Mouse (Mus musculus) cerebellum, postnatal 10 days (tissue): ENCODE data around the gene Rpusd1.

Experiments
- DNase-seq, 2 experiments: peaks; one replicate each; pipeline ENCODE4 v3.0.0; 2021; ENCODE audit warnings: mixed read lengths in 2 of 2

Gene Rpusd1

DNA sequence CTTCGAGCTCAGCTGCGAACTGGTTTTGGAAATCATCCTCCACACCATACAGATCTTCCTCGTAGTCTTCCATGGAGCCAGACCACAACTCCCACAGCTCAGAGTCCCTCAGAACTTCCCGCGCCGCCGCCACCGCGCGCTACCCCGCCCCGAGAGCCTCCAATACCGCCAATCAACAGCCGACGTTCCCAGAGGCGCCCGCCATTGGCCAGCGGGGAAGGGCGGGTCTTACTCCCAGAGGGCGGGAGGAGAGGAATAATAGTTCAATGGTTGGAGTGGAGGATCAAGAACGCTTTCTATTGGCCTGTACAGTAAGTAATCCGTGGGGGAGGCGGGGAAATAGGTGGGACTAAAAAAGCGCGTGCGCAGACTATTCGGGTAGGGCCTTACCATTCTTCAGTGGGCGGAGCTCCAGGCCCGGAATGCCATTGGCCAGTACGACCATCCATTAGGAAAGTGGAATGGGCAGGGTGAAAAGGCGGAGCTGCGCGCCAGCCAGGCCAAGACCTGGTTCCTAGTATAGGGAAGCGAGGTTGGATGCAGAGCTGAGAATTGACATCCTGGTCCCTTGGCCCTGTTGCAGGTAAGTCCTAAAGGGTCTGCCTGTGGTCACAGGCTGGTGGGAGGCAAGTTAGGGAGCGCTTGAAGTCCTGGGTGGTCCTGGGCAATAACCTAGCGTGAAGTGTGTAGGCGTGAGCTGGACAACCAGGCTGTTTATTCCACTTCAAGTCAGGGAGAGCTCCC lies at the start of gene Rpusd1, which contains the start of gene Chtf18:
Rpusd1 (plus strand) TSS at position 406 of the 744 bp plus-strand sequence.
Chtf18 (minus strand) TSS at position 155 of the 744 bp plus-strand sequence.
- DNase-seq: peak; percentile 100

DNA sequence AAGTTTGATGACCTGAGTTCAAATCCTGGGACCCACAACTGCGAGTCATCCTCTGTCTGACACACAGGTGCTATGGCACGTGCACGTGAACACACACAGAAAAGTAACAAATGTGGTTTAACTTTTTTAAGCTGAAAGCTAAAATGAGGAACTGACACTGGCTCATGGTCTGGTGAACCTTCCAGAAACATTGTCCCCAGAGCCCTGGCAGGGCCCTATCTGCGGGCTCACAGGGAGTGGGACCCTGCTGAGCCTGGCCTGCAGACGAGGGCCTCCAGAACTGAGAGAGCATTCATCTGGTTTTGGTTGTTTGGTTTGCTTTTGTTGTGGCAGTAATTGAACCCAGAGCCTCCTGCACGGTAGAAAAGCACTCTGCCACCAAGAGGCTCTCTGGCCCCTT lies 49.5 kb upstream of the Rpusd1 start:
- no peak for DNase-seq

DNA sequence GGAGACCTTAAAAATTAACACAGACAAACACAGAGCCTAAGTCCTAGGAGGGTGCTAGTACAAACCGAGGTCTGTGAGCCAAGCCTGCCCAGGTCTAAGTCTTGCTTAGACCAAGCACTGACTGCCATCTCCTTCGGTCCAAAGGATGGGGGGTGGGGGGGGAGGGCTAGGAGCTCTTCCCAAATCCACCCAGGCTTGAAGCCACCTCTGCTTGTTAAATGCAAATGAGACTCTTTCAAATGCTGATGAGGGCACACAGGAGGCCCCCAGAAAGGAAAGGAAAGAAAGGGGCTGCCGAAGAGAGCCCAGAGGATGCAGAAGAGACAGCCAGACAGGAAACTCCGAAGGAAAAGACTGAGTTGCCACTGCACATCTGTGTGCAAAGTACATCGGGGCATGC lies 47.7 kb upstream of the Rpusd1 start:
- no peak for DNase-seq

DNA sequence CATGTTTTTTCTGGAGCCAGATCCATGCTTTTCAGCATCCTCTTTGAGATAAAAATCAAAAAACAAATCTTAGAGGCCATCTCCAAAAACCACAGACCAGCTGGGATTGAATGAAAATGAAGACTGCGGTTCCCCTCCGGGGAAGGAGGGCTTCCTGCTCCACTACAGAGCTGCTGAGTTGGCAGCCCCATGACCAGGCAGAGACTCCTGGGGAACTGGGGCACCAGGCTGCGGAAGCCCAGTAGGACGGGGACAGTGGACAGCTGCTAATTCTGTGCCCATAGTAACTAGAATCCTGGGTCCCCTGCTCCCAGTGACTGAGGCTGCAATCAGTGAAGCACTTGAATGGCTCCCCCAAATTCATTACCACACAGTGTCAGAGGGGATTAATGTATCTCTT lies 45.8 kb upstream of the Rpusd1 start:
- no peak for DNase-seq

DNA sequence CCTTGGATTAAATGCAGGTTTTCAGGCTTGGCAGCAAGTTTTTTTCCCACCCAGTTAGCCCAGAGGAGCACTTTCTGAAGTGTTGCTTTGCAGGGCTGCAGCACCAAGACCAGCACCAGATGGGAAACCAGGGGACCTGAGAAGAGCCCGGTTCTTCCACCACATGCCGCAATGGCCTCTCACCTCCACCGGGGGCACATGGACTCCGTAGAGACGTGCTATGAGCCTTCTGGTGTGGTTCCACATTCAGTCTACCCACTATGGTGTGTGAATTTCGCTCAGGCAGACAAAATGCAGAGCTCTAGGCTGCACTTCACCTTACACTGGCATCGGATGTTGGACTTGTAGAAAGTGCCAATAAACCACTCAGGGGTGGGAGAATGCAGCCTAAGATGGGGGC lies 41.1 kb upstream of the Rpusd1 start:
- peak; percentile 50 to 51 for DNase-seq

- DNase-seq: no peak
Observed at GRCm38 (mm10) chr17:25688922-25689321, 38.5 kb upstream of the Rpusd1 start.

- no peak for DNase-seq
Observed at GRCm38 (mm10) chr17:25696263-25696662, 31.2 kb upstream of the Rpusd1 start.

GRCm38 (mm10) chr17:25698446-25698845 lies 29.0 kb upstream of the Rpusd1 start:
- DNase-seq: peak; percentile 90 to 92

DNA sequence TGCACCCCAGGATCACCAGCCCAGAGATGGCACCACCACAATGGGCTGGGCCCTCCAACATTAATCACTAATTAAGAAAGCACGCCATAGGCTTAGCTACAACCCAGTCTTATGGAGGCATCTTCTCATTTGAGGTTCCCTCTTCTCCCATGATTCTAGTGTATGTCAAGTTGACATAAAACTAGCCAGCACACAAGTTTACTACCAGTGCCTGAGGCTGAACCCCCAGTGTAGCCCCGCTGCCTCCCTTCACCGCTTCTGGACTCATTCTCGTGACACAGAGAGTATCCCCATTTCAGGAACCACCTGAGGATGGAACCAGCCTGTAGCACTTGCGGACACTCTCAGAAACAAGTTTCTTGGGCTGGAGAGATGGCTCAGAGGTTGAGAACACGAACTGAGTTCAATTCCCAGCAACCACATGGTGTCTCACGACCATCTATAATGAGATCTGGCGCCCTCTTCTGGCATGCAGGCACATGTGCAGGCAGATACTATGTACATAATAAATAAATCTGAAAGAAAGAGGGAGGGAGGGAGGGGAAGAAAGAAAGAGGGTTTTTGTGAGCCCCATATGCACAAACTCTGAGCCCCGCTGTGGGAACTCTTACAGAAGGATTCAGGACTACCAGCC lies 26.5 kb upstream of the Rpusd1 start:
- DNase-seq: no peak

DNA sequence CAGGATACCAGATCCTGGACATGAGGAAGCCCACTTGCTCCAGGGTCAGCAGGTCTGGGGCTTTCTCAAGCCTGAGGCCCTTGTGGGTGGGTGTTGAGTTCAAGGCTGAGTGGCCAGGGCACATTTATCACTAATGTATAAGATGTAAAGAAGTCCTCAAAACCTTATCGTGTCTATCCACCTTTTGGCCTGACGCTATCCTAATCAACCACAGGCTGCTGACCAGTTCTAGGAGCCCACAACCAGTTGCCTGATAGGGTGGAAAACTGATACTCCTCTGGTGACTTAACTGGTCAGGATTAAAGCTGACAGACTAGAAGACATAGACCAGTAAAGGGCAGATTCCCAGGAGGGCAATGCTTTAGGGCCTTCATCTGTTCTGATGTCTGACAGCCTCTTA lies 17.5 kb upstream of the Rpusd1 start:
- DNase-seq: no peak

DNA sequence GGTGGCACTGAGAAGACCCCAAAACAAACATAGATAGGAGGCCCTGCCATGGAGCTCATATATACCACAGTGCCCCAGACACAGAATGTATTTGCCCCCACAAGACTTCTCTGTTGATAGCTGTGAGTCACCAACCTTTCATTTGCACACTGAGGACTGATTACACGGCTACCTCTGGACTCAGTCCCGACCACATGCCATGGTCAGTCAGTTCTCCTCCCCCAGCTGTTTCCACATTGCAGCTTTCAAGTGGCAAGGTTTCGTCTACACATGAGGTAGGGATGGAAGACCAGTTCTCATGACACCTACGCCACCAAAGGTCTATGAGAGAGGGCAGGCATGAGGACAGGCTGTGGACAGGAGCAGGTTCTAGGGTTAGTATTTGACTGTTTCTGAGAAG lies 16.3 kb upstream of the Rpusd1 start:
- DNase-seq: no peak

GRCm38 (mm10) chr17:25715627-25716026 lies 11.8 kb upstream of the Rpusd1 start:
- DNase-seq: no peak

GRCm38 (mm10) chr17:25716130-25716529 lies 11.3 kb upstream of the Rpusd1 start:
- DNase-seq: no peak

- DNase-seq: no peak
Observed at GRCm38 (mm10) chr17:25716711-25717637, 10.5 kb upstream of the Rpusd1 start, which contains the start of gene Gng13. Gene Gng13 (plus strand): TSS chr17:25717171.

GRCm38 (mm10) chr17:25717691-25718090 lies 9.8 kb upstream of the Rpusd1 start:
- DNase-seq: no peak

DNA sequence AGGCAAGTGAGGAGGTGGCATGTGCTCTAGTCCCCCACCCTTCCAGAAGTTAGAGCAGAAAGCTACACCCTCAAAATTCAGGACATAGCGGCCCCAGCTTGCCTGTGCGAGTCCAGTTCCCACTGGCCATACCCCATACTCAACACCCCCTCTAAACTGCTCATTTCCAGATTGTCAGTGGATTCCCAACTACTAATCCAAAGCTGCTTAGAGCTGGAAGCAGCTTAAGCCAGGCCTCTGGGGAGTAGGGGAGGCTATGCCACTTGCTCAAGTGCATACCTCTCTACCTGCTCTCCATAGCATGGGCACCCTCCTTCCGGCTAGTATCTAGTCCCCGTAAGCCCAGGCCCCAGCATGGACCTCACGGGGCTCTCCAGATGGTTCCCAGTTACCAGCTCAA lies 6.0 kb upstream of the Rpusd1 start:
- DNase-seq: no peak

DNA sequence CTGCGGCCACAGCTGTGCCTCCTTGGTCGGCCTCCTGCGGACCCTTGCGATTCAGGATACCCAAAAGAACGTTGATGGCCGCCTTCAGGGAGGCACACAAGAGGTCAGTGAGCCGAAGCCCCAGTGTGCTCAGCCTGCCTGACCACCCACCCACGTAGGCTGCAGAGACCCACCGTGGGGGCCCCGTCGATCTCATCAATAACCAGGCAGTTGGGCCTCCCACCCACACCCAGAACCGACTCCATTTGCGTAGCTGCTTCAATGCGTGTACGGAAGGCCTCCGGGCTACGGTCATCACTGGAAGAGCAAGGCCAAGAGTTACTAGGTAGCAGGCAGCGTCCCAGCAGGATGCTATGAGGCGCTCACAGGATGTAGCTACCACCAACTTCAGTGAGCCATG lies 4.0 kb upstream of the Rpusd1 start:
- no peak for DNase-seq

DNA sequence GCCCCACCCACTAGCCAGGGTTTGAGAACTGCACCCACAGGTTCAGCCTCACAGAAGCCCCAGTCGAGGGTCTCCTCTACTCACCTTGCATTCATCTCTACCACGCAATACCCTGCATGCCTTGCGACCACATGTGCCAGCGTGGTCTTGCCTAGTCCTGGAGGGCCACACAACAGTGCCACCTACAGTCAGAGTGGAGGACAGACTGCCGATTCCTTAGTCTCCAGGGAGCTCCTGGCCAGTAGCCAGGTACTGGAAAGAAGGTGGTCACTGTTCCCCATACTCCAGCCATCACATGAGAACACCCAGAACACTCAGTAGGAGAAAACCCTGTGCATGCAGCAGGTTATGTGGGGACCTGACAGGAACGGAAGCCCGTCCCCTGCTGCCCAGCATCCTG lies 3.6 kb upstream of the Rpusd1 start:
- peak in 1 of 2 experiments; percentile 50 for DNase-seq

- DNase-seq: no peak
Observed at GRCm38 (mm10) chr17:25725264-25725663, 2.2 kb upstream of the Rpusd1 start.

GRCm38 (mm10) chr17:25728009-25728270 lies 470 bp downstream of the Rpusd1 start:
- DNase-seq: peak in 1 of 2 experiments; percentile 56

DNA sequence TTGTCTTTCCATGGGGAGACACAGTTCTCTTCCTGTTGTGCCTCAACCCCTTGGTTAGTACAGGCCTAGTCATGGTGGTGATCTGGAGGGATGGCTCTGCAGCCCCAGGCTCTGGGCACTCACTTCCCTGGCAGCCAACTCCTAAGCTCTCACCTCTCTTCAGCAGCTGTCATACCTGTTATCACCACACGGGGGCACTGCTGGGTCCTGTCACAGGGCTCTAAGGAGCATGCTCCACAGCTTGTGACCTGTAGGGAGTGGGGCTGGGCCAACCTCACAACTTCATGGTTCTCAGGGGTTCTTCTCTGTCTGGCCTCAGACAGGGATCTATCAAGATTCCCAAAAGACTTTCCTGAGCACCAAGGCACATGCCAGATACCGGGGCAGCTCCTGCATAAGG lies 4.6 kb downstream of the Rpusd1 start:
- peak; percentile 93 to 95 for DNase-seq

GRCm38 (mm10) chr17:25735246-25735645 lies 7.8 kb downstream of the Rpusd1 start:
- no peak for DNase-seq

- no peak for DNase-seq
Observed at GRCm38 (mm10) chr17:25735745-25736144, 8.3 kb downstream of the Rpusd1 start, which contains the start of gene Mslnl. Gene Mslnl (plus strand): TSS chr17:25736042.
